Mouse (Mus musculus) ES-E14 (cell line): ENCODE data around the gene Mn1.

Source experiments
- CHD2 ChIP-seq: IDR thresholded peaks from 2 replicates; pipeline ENCODE4 v1.6.1; 2014; ENCODE audit warnings: mild to moderate bottlenecking, low read depth, low read length, inconsistent platforms
- HCFC1 ChIP-seq: IDR thresholded peaks from 2 replicates; pipeline ENCODE4 v1.6.1; 2012; ENCODE audit warnings: low read length, inconsistent platforms, borderline replicate concordance; ENCODE audit not compliant: insufficient read depth
- MAFK ChIP-seq: IDR thresholded peaks from 2 replicates; pipeline ENCODE4 v1.6.1; 2014; ENCODE audit warnings: mild to moderate bottlenecking, low read depth, low read length, inconsistent platforms; ENCODE audit not compliant: insufficient read depth
- ZC3H11A ChIP-seq: IDR thresholded peaks from 2 replicates; pipeline ENCODE4 v1.6.1; 2012; ENCODE audit warnings: low read depth, mild to moderate bottlenecking, inconsistent platforms, low read length, borderline replicate concordance
- ZNF384 ChIP-seq: IDR thresholded peaks from 2 replicates; pipeline ENCODE4 v1.6.1; 2012; ENCODE audit warnings: low read depth, low read length, inconsistent platforms

GRCm38 (mm10) chr5:111425813-111426212 is 8.7 kb downstream of the Mn1 start:
- TF ChIP-seq MAFK (no peak), ZC3H11A (no peak), CHD2 (no peak), HCFC1 (no peak), ZNF384 (no peak)
